Mouse (Mus musculus): ENCODE data around the gene Pde4d. TPM values are rescaled to one million over a fixed set of nuclear protein-coding genes. Genes with fewer than 3 reads are reported as not detected.

Pde4d gene
- polyA plus RNA-seq, 1 experiment from 2014 or later, result 19.0 TPM

GRCm38 (mm10) chr13:109092654-109093053 lies 642.9 kb downstream of the Pde4d start:
- 69% methylated on average over 3 of the region's 3 CpGs for WGBS
- ATAC-seq (replicated peaks; ENCODE audit: low FRiP score) (no peak), DNase-seq (ENCODE audit: low spot score) (no peak)
- no peaks in the 10 kb centered on the region for H3K27me3 ChIP-seq (replicated peaks; ENCODE audit: control insufficient read depth, insufficient read depth, low read length)
- no peak overlapping the region for H3K4me2 ChIP-seq
- H3K36me3 ChIP-seq (ENCODE audit: control insufficient read depth, insufficient read depth, low read length), result no peaks in the 10 kb centered on the region
- no peaks in the 10 kb centered on the region for H3K9me3 ChIP-seq (ENCODE audit: control insufficient read depth, low read length)
- H3K9ac ChIP-seq (ENCODE audit: low read depth, low read length), result no peak overlapping the region
- H3K27ac ChIP-seq (ENCODE audit: low read depth, low read length), result no peak overlapping the region
- H3K4me3 ChIP-seq (ENCODE audit: low read depth, low read length), result no peak overlapping the region
- no peaks in the 10 kb centered on the region for H3K4me1 ChIP-seq (replicated peaks; ENCODE audit: control insufficient read depth, insufficient read depth, low read length)

DNA sequence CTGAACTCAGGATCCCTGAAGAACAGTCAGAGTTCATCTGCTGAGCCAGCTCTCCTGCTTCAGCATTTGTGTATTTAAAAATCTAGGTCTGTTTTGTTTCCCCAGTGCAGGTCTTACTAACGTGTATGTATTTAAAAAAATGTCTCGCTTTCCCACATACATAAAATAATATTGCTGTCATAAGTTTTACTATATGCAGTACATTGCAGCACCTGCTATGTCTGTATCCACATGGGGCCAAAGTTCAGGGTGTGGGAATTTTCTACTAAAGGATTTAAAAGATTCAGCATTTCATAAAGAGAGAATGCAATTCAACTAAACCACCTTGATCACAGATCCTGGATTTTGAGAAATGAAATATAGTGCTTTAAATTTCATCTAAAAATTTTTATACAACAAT lies 646.9 kb downstream of the Pde4d start:
- ATAC-seq (replicated peaks; ENCODE audit: low FRiP score) (no peak), DNase-seq (ENCODE audit: low spot score) (no peak)
- H3K4me3 ChIP-seq (ENCODE audit: low read depth, low read length), result no peak overlapping the region
- H3K27ac ChIP-seq (ENCODE audit: low read depth, low read length), result no peak overlapping the region
- no peak overlapping the region for H3K9ac ChIP-seq (ENCODE audit: low read depth, low read length)
- no peaks in the 10 kb centered on the region for H3K9me3 ChIP-seq (ENCODE audit: control insufficient read depth, low read length)
- H3K4me2 ChIP-seq, result no peak overlapping the region
- 69% methylated on average over 2 of the region's 2 CpGs for WGBS
- no peaks in the 10 kb centered on the region for H3K4me1 ChIP-seq (replicated peaks; ENCODE audit: control insufficient read depth, insufficient read depth, low read length)
- no peaks in the 10 kb centered on the region for H3K27me3 ChIP-seq (replicated peaks; ENCODE audit: control insufficient read depth, insufficient read depth, low read length)
- H3K36me3 ChIP-seq (ENCODE audit: control insufficient read depth, insufficient read depth, low read length), result no peaks in the 10 kb centered on the region

GRCm38 (mm10) chr13:109116004-109116341 lies 666.2 kb downstream of the Pde4d start:
- no peaks in the 10 kb centered on the region for H3K36me3 ChIP-seq (ENCODE audit: control insufficient read depth, insufficient read depth, low read length)
- H3K27me3 ChIP-seq (replicated peaks; ENCODE audit: control insufficient read depth, insufficient read depth, low read length), result peaks cover 30% of the 10 kb centered on the region
- no peaks in the 10 kb centered on the region; the same call in 1 of the 2 replicates for H3K4me1 ChIP-seq (replicated peaks; ENCODE audit: control insufficient read depth, insufficient read depth, low read length)
- no peak overlapping the region for H3K9ac ChIP-seq (ENCODE audit: low read depth, low read length)
- peak overlapping the region; percentile 78 for H3K4me2 ChIP-seq
- 2% methylated on average over 8 of the region's 8 CpGs for WGBS
- H3K27ac ChIP-seq (ENCODE audit: low read depth, low read length), result no peak overlapping the region
- no peaks in the 10 kb centered on the region for H3K9me3 ChIP-seq (ENCODE audit: control insufficient read depth, low read length)
- DNase-seq (ENCODE audit: low spot score), result peak; percentile 66
- no peak for ATAC-seq (replicated peaks; ENCODE audit: low FRiP score)
- peak overlapping the region; percentile 44; the same call in 1 of the 2 replicates for H3K4me3 ChIP-seq (ENCODE audit: low read depth, low read length)

DNA sequence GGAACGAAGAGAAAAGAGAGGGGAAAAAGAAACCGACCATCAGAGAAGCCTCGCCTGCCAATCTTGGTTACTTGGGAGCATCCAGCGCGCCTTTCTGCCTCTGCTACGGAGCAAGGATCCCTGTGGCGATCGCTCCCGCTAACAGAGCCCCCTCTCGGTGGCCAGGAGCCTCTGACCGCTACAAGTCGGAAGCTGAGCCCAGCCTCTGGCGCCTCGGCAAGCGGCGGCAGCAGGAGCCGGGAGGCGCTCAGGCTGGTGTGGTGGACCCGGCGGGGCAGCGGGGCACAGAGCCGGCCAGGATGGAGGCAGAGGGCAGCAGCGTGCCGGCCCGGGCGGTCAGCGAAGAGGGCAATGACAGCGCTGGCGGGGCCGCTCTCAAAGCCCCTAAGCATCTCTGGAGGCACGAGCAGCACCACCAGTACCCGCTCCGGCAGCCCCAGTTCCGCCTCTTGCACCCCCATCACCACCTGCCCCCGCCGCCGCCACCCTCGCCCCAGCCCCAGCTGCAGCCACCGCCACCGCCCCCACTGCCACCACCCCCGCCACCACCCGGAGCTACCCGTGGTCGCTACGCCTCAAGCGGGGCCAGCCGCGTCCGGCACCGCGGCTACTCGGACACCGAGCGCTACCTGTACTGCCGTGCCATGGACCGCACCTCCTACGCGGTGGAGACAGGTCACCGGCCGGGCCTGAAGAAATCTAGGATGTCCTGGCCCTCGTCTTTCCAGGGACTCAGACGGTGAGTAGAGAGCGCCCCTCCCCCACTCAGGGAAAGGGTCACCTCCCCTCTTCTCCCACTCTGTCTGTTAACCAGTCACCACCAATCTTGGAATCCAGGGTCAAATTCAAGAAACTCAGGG lies 666.8 kb downstream of the Pde4d start:
- H3K4me3 ChIP-seq (ENCODE audit: low read depth, low read length), result peak overlapping the region; percentile 44
- H3K27me3 ChIP-seq (replicated peaks; ENCODE audit: control insufficient read depth, insufficient read depth, low read length), result peaks cover 30% of the 10 kb centered on the region
- WGBS, result 1% methylated on average over 60 of the region's 63 CpGs
- H3K36me3 ChIP-seq (ENCODE audit: control insufficient read depth, insufficient read depth, low read length), result no peaks in the 10 kb centered on the region
- DNase-seq (ENCODE audit: low spot score) (peak; percentile 70), ATAC-seq (replicated peaks; ENCODE audit: low FRiP score) (peak; percentile 49; the same call in 1 of the 2 replicates)
- no peak overlapping the region for H3K9ac ChIP-seq (ENCODE audit: low read depth, low read length)
- H3K9me3 ChIP-seq (ENCODE audit: control insufficient read depth, low read length), result no peaks in the 10 kb centered on the region
- no peak overlapping the region for H3K27ac ChIP-seq (ENCODE audit: low read depth, low read length)
- no peaks in the 10 kb centered on the region; the same call in 1 of the 2 replicates for H3K4me1 ChIP-seq (replicated peaks; ENCODE audit: control insufficient read depth, insufficient read depth, low read length)
- peak overlapping the region; percentile 78 for H3K4me2 ChIP-seq

DNA sequence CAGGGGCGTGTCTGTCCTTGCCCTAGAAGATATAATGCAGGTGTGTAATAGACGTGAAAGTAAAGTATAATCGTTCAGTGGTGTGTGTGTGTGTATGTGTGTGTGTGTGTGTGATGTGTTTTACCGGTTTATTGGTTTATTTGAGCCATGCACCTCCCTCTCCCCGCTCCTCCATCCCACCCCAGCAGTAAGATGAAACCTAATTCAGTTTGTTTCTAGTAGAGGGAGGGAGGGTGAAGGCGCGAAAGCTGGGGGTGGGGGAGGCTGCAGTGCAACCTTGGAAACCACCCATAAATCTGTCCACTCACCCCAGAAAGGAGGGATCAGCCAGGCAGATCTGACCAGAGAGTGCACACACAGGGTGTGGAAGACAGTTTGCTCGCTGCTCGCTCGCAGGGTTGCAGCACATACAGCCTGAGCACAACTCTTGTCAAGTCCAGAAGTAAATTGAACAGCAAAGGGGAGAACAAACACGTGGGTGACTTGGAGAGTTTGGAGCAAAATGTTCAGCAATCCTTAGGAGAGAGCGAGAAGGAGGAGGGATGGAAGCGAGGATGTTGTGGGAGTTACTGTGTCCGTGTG lies 667.6 kb downstream of the Pde4d start:
- 17% methylated on average over 14 of the region's 14 CpGs for WGBS
- ATAC-seq (replicated peaks; ENCODE audit: low FRiP score) (no peak), DNase-seq (ENCODE audit: low spot score) (no peak)
- Histone ChIP-seq H3K27me3 (replicated peaks; ENCODE audit: control insufficient read depth, insufficient read depth, low read length) (peaks cover 30% of the 10 kb centered on the region), H3K9me3 (ENCODE audit: control insufficient read depth, low read length) (no peaks in the 10 kb centered on the region), H3K4me3 (ENCODE audit: low read depth, low read length) (peak overlapping the region; percentile 44; the same call in 1 of the 2 replicates), H3K4me1 (replicated peaks; ENCODE audit: control insufficient read depth, insufficient read depth, low read length) (no peaks in the 10 kb centered on the region; the same call in 1 of the 2 replicates), H3K9ac (ENCODE audit: low read depth, low read length) (no peak overlapping the region), H3K4me2 (peak overlapping the region; percentile 78), H3K27ac (ENCODE audit: low read depth, low read length) (no peak overlapping the region), H3K36me3 (ENCODE audit: control insufficient read depth, insufficient read depth, low read length) (no peaks in the 10 kb centered on the region)

GRCm38 (mm10) chr13:109118296-109118800 lies 668.6 kb downstream of the Pde4d start:
- ATAC-seq (replicated peaks; ENCODE audit: low FRiP score) (no peak), DNase-seq (ENCODE audit: low spot score) (no peak)
- peaks cover 30% of the 10 kb centered on the region for H3K27me3 ChIP-seq (replicated peaks; ENCODE audit: control insufficient read depth, insufficient read depth, low read length)
- WGBS, result 70% methylated on average over 1 of the region's 1 CpGs
- no peak overlapping the region for H3K4me3 ChIP-seq (ENCODE audit: low read depth, low read length)
- H3K36me3 ChIP-seq (ENCODE audit: control insufficient read depth, insufficient read depth, low read length), result no peaks in the 10 kb centered on the region
- no peak overlapping the region for H3K4me2 ChIP-seq
- H3K27ac ChIP-seq (ENCODE audit: low read depth, low read length), result no peak overlapping the region
- no peaks in the 10 kb centered on the region for H3K9me3 ChIP-seq (ENCODE audit: control insufficient read depth, low read length)
- H3K4me1 ChIP-seq (replicated peaks; ENCODE audit: control insufficient read depth, insufficient read depth, low read length), result no peaks in the 10 kb centered on the region; the same call in 1 of the 2 replicates
- H3K9ac ChIP-seq (ENCODE audit: low read depth, low read length), result no peak overlapping the region

DNA sequence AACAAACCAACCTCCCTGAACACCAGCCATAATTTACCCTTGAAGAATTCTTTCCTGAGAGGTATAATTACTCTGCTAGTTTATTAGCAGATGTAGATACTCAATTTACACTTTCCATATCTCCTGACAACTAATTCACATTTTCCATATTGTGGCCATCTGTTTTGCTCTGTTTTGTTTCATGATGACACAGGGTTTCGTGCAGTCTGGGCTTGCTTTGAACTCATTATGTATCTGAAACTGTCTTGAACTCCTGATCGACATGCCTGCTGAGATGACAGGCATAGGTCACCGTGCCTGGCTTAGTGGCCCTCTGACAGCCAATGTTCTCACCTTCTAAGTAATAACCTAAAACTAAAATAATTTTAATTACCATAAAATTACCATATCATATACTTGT lies 672.1 kb downstream of the Pde4d start:
- peaks cover 13% of the 10 kb centered on the region for H3K27me3 ChIP-seq (replicated peaks; ENCODE audit: control insufficient read depth, insufficient read depth, low read length)
- no peak overlapping the region for H3K4me3 ChIP-seq (ENCODE audit: low read depth, low read length)
- H3K9ac ChIP-seq (ENCODE audit: low read depth, low read length), result no peak overlapping the region
- H3K4me1 ChIP-seq (replicated peaks; ENCODE audit: control insufficient read depth, insufficient read depth, low read length), result no peaks in the 10 kb centered on the region; the same call in 1 of the 2 replicates
- no peak for ATAC-seq (replicated peaks; ENCODE audit: low FRiP score)
- no peak overlapping the region for H3K4me2 ChIP-seq
- DNase-seq (ENCODE audit: low spot score), result no peak
- 54% methylated on average over 3 of the region's 3 CpGs for WGBS
- H3K36me3 ChIP-seq (ENCODE audit: control insufficient read depth, insufficient read depth, low read length), result no peaks in the 10 kb centered on the region
- H3K9me3 ChIP-seq (ENCODE audit: control insufficient read depth, low read length), result no peaks in the 10 kb centered on the region
- no peak overlapping the region for H3K27ac ChIP-seq (ENCODE audit: low read depth, low read length)

GRCm38 (mm10) chr13:109136405-109136804 lies 686.7 kb downstream of the Pde4d start:
- no peaks in the 10 kb centered on the region for H3K27me3 ChIP-seq (replicated peaks; ENCODE audit: control insufficient read depth, insufficient read depth, low read length)
- ATAC-seq (replicated peaks; ENCODE audit: low FRiP score) (no peak), DNase-seq (ENCODE audit: low spot score) (no peak)
- H3K4me1 ChIP-seq (replicated peaks; ENCODE audit: control insufficient read depth, insufficient read depth, low read length), result no peaks in the 10 kb centered on the region
- H3K4me2 ChIP-seq, result no peak overlapping the region
- H3K27ac ChIP-seq (ENCODE audit: low read depth, low read length), result no peak overlapping the region
- no peak overlapping the region for H3K4me3 ChIP-seq (ENCODE audit: low read depth, low read length)
- H3K36me3 ChIP-seq (ENCODE audit: control insufficient read depth, insufficient read depth, low read length), result no peaks in the 10 kb centered on the region
- no peaks in the 10 kb centered on the region for H3K9me3 ChIP-seq (ENCODE audit: control insufficient read depth, low read length)
- no peak overlapping the region for H3K9ac ChIP-seq (ENCODE audit: low read depth, low read length)
- 63% methylated on average over 4 of the region's 4 CpGs for WGBS
